Mouse (Mus musculus) hindbrain, embryonic 16.5 days (tissue): Measurements from ENCODE around the gene Myo7a. TPM values are rescaled to one million over a fixed set of nuclear protein-coding genes. Genes with fewer than 3 reads are reported as not detected.

ENCODE experiments used
- ATAC-seq: fragments of 200-750 bp; cut with Nextera tagmentation; 2 replicates; pipeline ENCODE4 v1.8.0; 2017; ENCODE audit warnings: moderate TSS enrichment, moderate library complexity
- H3K27ac ChIP-seq: fragments of 300-500 bp; sonication (generic); 2 replicates; pipeline ENCODE4 v1.5.1; 2014; ENCODE audit warnings: low read depth, mild to moderate bottlenecking, control low read depth, low read length, moderate library complexity
- H3K27me3 ChIP-seq: fragments of 300-500 bp; sonication (generic); replicated peaks from 2 replicates; pipeline ENCODE4 v1.6.1; 2014; ENCODE audit warnings: low read length; ENCODE audit not compliant: control insufficient read depth, insufficient read depth
- H3K36me3 ChIP-seq: fragments of 300-500 bp; sonication (generic); 2 replicates; pipeline ENCODE4 v1.6.1; 2014; ENCODE audit warnings: mild to moderate bottlenecking, low read length, moderate library complexity, mixed read lengths; ENCODE audit not compliant: control insufficient read depth, insufficient read depth
- H3K4me1 ChIP-seq: fragments of 300-500 bp; sonication (generic); 2 replicates; pipeline ENCODE4 v1.6.1; 2014; ENCODE audit warnings: low read depth, low read length; ENCODE audit not compliant: control insufficient read depth, insufficient read depth
- H3K4me2 ChIP-seq: fragments of 300-500 bp; sonication (generic); 2 replicates; pipeline ENCODE4 v1.6.1; 2014; ENCODE audit warnings: mild to moderate bottlenecking, low read length, control low read depth, moderate library complexity
- H3K4me3 ChIP-seq: fragments of 300-500 bp; sonication (generic); 2 replicates; pipeline ENCODE4 v1.5.1; 2014; ENCODE audit warnings: mild to moderate bottlenecking, low read length, control low read depth, moderate library complexity
- H3K9ac ChIP-seq: fragments of 300-500 bp; sonication (generic); 2 replicates; pipeline ENCODE4 v1.6.1; 2014; ENCODE audit warnings: low read depth, mild to moderate bottlenecking, control low read depth, low read length, moderate library complexity
- H3K9me3 ChIP-seq: fragments of 300-500 bp; sonication (generic); 2 replicates; pipeline ENCODE4 v1.6.1; 2014; ENCODE audit warnings: mild to moderate bottlenecking, low read length, moderate library complexity; ENCODE audit not compliant: control insufficient read depth
- WGBS: fragments of 180-500 bp; shearing (Covaris S2); extraction: QIAGEN DNeasy Blood & Tissue Kit; methylation state at CpG from one replicate; pipeline ENCODE4 v1.1.7; 2014; 5-methylcytosine and 5-hydroxymethylcytosine counted together
- polyA plus RNA-seq: library from polyadenylated mRNA; unstranded; fragments of >200 nt; fragmentation: Nextera tagmentation; extraction: Ambion mirVana; gene quantifications from 2 replicates; pipeline ENCODE4 v1.2.1, GENCODE M21; 2015

Gene Myo7a
- polyA plus RNA-seq, 1 experiment from 2014 or later = 13.9 TPM

- no peak overlapping the region for H3K27ac ChIP-seq
- H3K4me1 ChIP-seq = no peaks in the 10 kb centered on the region
- H3K36me3 ChIP-seq = 0 out of 2 replicates have a peak, but pooled peaks cover 5% of the 10 kb centered on the region
- no peaks in the 10 kb centered on the region for H3K9me3 ChIP-seq
- 70% methylated on average over 10 of the region's 11 CpGs for WGBS
- H3K9ac ChIP-seq = no peak overlapping the region
- ATAC-seq = no peak
- H3K4me3 ChIP-seq = no peak overlapping the region
- H3K27me3 ChIP-seq = no peaks in the 10 kb centered on the region
- no peak overlapping the region for H3K4me2 ChIP-seq
Observed at GRCm38 (mm10) chr7:98066229-98066628, 53.1 kb downstream of the Myo7a start.

DNA sequence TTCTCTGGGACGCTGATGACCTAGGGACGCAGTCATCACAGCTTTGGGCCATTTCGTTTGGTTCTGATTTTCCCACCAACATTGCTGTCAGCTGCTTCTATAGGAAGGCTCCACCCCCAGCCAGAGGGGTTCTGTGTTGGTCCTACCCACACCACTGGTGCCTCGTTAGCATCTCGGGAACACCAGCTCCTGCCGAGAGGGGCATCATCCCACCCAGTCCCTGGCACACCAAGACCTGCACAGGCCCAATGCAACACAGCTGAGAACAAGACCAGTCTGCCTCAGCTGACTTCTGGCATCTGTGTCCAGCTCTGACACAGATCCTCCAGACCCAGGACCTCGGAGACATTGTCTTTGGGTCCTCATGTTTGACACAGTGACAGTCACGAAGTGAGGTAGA, 64.4 kb downstream of the Myo7a start:
- no peak overlapping the region for H3K27ac ChIP-seq
- no peak overlapping the region for H3K4me2 ChIP-seq
- no peak overlapping the region for H3K4me3 ChIP-seq
- H3K9me3 ChIP-seq = no peaks in the 10 kb centered on the region
- no peak for ATAC-seq
- no peaks in the 10 kb centered on the region for H3K4me1 ChIP-seq
- H3K27me3 ChIP-seq = no peaks in the 10 kb centered on the region
- 91% methylated on average over 8 of the region's 8 CpGs for WGBS
- H3K36me3 ChIP-seq = peaks cover 3% of the 10 kb centered on the region; the same call in 1 of the 2 replicates
- no peak overlapping the region for H3K9ac ChIP-seq

GRCm38 (mm10) chr7:98054461-98054860, 64.9 kb downstream of the Myo7a start:
- no peak for ATAC-seq
- Histone ChIP-seq H3K36me3 (peaks cover 3% of the 10 kb centered on the region; the same call in 1 of the 2 replicates), H3K27me3 (no peaks in the 10 kb centered on the region), H3K4me2 (no peak overlapping the region), H3K4me3 (no peak overlapping the region), H3K4me1 (no peaks in the 10 kb centered on the region), H3K27ac (no peak overlapping the region), H3K9me3 (no peaks in the 10 kb centered on the region), H3K9ac (no peak overlapping the region)
- 92% methylated on average over 9 of the region's 9 CpGs for WGBS

- no peaks in the 10 kb centered on the region for H3K9me3 ChIP-seq
- H3K27ac ChIP-seq = no peak overlapping the region
- H3K27me3 ChIP-seq = no peaks in the 10 kb centered on the region
- whole genome bisulfite sequencing = 14% methylated on average over 8 of the region's 8 CpGs
- H3K4me1 ChIP-seq = no peaks in the 10 kb centered on the region
- H3K9ac ChIP-seq = no peak overlapping the region
- no peak for ATAC-seq
- H3K4me3 ChIP-seq = no peak overlapping the region
- H3K36me3 ChIP-seq = peaks cover 3% of the 10 kb centered on the region; the same call in 1 of the 2 replicates
- H3K4me2 ChIP-seq = no peak overlapping the region
Observed at GRCm38 (mm10) chr7:98051980-98052379, 67.3 kb downstream of the Myo7a start.

- Histone ChIP-seq H3K27me3 (no peaks in the 10 kb centered on the region), H3K4me2 (no peak overlapping the region), H3K4me3 (no peak overlapping the region), H3K4me1 (no peaks in the 10 kb centered on the region), H3K9me3 (no peaks in the 10 kb centered on the region), H3K27ac (no peak overlapping the region), H3K9ac (no peak overlapping the region), H3K36me3 (no peaks in the 10 kb centered on the region)
- ATAC-seq = no peak
- 79% methylated on average over 9 of the region's 9 CpGs for WGBS
Observed at GRCm38 (mm10) chr7:98048101-98048824, 71.1 kb downstream of the Myo7a start.

DNA sequence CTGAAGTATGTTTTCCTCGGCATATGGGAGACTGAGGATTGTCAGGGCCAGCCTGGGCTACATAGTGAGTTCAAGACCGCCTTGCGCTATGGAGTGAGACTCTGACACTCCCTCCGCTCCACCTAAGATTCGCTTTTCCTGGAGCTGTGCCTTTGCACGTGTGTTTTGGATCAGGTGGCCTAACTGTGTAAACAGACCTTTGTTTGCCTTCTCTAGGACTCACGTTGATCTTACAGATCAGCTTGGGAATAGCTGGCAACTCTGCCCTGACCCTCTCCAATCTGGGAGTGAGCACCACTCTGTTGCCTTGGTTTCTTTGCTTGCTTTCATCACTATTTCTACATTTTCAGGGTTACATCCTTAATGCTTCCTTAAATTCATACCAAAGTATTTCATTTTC, 116.7 kb downstream of the Myo7a start:
- WGBS = 83% methylated on average over 7 of the region's 7 CpGs
- Histone ChIP-seq H3K9ac (no peak overlapping the region), H3K4me1 (no peaks in the 10 kb centered on the region), H3K36me3 (no peaks in the 10 kb centered on the region), H3K4me3 (no peak overlapping the region), H3K4me2 (no peak overlapping the region), H3K9me3 (no peaks in the 10 kb centered on the region), H3K27ac (no peak overlapping the region), H3K27me3 (no peaks in the 10 kb centered on the region)
- no peak for ATAC-seq

Other genes with a start within 250 kb of the Myo7a start
- gene Gdpd4, start 199.6 kb downstream of the Myo7a start, polyA plus RNA-seq = not detected in 2 replicates
- gene Omp, start 26.0 kb upstream of the Myo7a start, polyA plus RNA-seq = 0.34 and 0.37 TPM in 2 replicates
- 27.3 and 31.4 TPM in 2 replicates for gene Capn5, start 58.8 kb upstream of the Myo7a start, polyA plus RNA-seq
- gene B3gnt6, start 80.0 kb upstream of the Myo7a start, polyA plus RNA-seq = 0.55 and 0.78 TPM in 2 replicates
- 26.9 and 29.5 TPM in 2 replicates for gene Acer3, start 201.7 kb upstream of the Myo7a start, polyA plus RNA-seq
- gene Tsku, start 241.8 kb upstream of the Myo7a start, polyA plus RNA-seq = 6.5 and 9.8 TPM in 2 replicates